Mouse (Mus musculus): ENCODE results near the gene Pla1a.

DNA sequence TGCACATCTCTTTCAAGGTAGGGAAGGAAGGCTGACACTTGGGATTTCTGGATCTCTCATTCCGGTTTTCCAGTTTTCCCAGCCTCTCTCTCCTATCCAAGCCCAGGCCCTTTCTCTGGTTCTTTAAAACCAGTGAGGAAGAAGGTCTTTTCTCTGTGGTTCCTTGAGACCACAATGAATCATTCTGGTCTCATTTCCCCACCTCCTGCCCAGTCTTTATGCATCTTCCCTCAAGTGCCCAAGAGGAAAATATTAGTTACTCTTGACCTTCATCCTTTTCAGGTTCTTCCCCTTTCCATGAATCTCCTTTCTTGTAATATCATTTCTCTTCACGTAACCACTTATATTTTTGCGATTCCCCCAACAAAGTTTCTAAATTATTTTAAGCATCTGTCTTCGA is 47.2 kb downstream of the Pla1a start:
- no peak for TF ChIP-seq CTCF (IDR thresholded peaks at IDR 0.05; ENCODE audit: low read depth, low read length)
- TF ChIP-seq POLR2A (IDR thresholded peaks at IDR 0.05; ENCODE audit: borderline replicate concordance, low read depth, low read length): no peak

Data from bone marrow macrophage, adult 2 months (primary cell).